Mouse (Mus musculus) liver, adult 2 months (tissue): ENCODE results near the gene Cap1.

Experiments used
- CTCF ChIP-seq: fragments of 200-500 bp; IDR thresholded peaks from 2 replicates; pipeline ENCODE4 v1.5.1; 2011; ENCODE audit warnings: low read depth, low read length, control low read depth
- POLR2A ChIP-seq: fragments of 200-500 bp; IDR thresholded peaks from 2 replicates; pipeline ENCODE4 v1.6.1; 2011; ENCODE audit warnings: low read length, control low read depth; ENCODE audit not compliant: insufficient read depth; ENCODE audit errors: extremely low read depth

DNA sequence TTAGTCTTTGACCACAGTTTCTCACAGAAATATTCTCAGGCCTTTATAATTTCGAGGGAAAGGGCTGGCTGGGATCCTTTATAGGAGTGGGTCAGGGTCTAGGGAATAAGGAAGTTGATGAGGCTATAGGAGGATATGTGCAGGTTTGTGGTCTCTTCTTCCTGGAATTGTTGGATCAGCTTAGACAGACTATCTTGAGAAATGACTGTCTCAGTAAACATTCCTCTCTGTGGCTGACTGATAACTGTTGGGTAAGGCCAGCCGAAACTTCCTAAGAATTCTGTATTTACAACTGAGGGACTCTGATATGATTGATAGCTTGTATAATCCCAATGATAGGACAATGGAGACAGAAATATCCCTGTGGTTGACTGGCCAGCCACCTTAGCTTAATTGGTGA, 74.0 kb downstream of the Cap1 start:
- TF ChIP-seq CTCF (no peak), POLR2A (no peak)
